Mouse (Mus musculus) layer of hippocampus, adult 9-10 months (tissue): Measurements from ENCODE around the gene Vwa7.
A peak's percentile ranks its signal among the peaks of the same experiment; 100 is the strongest.
"Not testable (repeated sequence)": the region's sequence is repeated elsewhere in the genome, so short reads cannot be mapped to it uniquely, and the experiment has no call there.

Source experiments
- DNase-seq: peaks from one replicate; pipeline ENCODE4 v3.0.0; 2022; ENCODE audit warnings: low spot score

Vwa7 gene

GRCm38 (mm10) chr17:35000717-35001451 lies 15.5 kb upstream of the Vwa7 start, which contains the start of gene Vars:
Gene Vars (plus strand): TSS chr17:35000987.
- DNase-seq: peak; percentile 49

- no peak for DNase-seq
Measured at GRCm38 (mm10) chr17:35001452-35002152, 14.8 kb upstream of the Vwa7 start.

- no peak for DNase-seq
Measured at GRCm38 (mm10) chr17:35002153-35002865, 14.1 kb upstream of the Vwa7 start.

GRCm38 (mm10) chr17:35003022-35003838 lies 13.1 kb upstream of the Vwa7 start:
- no peak for DNase-seq

- no peak for DNase-seq
Measured at GRCm38 (mm10) chr17:35004075-35004717, 12.2 kb upstream of the Vwa7 start.

GRCm38 (mm10) chr17:35005158-35005557 lies 11.2 kb upstream of the Vwa7 start:
- DNase-seq: no peak

GRCm38 (mm10) chr17:35005902-35006301 lies 10.5 kb upstream of the Vwa7 start:
- not testable (repeated sequence) for DNase-seq

GRCm38 (mm10) chr17:35007387-35007991 lies 8.9 kb upstream of the Vwa7 start:
- no peak for DNase-seq

GRCm38 (mm10) chr17:35009586-35009985 lies 6.8 kb upstream of the Vwa7 start:
- no peak for DNase-seq

- DNase-seq: no peak
Measured at GRCm38 (mm10) chr17:35011440-35011839, 4.9 kb upstream of the Vwa7 start.

GRCm38 (mm10) chr17:35012430-35012829 lies 3.9 kb upstream of the Vwa7 start:
- DNase-seq: no peak

GRCm38 (mm10) chr17:35013221-35013620 lies 3.2 kb upstream of the Vwa7 start:
- no peak for DNase-seq

GRCm38 (mm10) chr17:35015296-35015695 lies 1.1 kb upstream of the Vwa7 start:
- no peak for DNase-seq

- DNase-seq: no peak
Measured at GRCm38 (mm10) chr17:35016791-35017705, 669 bp downstream of the Vwa7 start.

GRCm38 (mm10) chr17:35017706-35018030 lies 1.3 kb downstream of the Vwa7 start:
- DNase-seq: no peak

GRCm38 (mm10) chr17:35018171-35018570 lies 1.8 kb downstream of the Vwa7 start:
- DNase-seq: no peak

GRCm38 (mm10) chr17:35019894-35020293 lies 3.5 kb downstream of the Vwa7 start:
- no peak for DNase-seq

GRCm38 (mm10) chr17:35020551-35020950 lies 4.2 kb downstream of the Vwa7 start:
- DNase-seq: no peak

GRCm38 (mm10) chr17:35021163-35021808 lies 4.9 kb downstream of the Vwa7 start:
- DNase-seq: peak; percentile 71
